Mouse (Mus musculus) myocyte (in vitro differentiated cells): ENCODE data around the gene Lamtor1. TPM values are rescaled to one million over a fixed set of nuclear protein-coding genes. Genes with fewer than 3 reads are reported as not detected.
"Not testable (repeated sequence)": the region's sequence is repeated elsewhere in the genome, so short reads cannot be mapped to it uniquely, and the experiment has no call there.

Experiments used
- H3K27me3 ChIP-seq: one replicate; pipeline ENCODE4 v1.6.1; 2011; ENCODE audit not compliant: control insufficient read depth, insufficient read depth, insufficient read length
- H3K36me3 ChIP-seq: one replicate; pipeline ENCODE4 v1.6.1; 2011; ENCODE audit not compliant: control insufficient read depth, insufficient read depth
- H3K4me2 ChIP-seq: one replicate; pipeline ENCODE4 v1.6.1; 2011; ENCODE audit warnings: low read depth, control low read depth
- H3K4me3 ChIP-seq: one replicate; pipeline ENCODE4 v1.5.1; 2011; ENCODE audit warnings: mild to moderate bottlenecking, control low read depth, moderate library complexity
- H3K79me2 ChIP-seq: one replicate; pipeline ENCODE4 v1.6.1; 2011; ENCODE audit not compliant: control insufficient read depth, insufficient read depth
- H3ac ChIP-seq: one replicate; pipeline ENCODE4 v1.6.1; 2011; ENCODE audit not compliant: control insufficient read depth, insufficient read length
- CEBPB ChIP-seq: IDR thresholded peaks from 2 replicates; pipeline ENCODE4 v1.6.1; 2011; ENCODE audit warnings: mild to moderate bottlenecking, moderate library complexity; ENCODE audit not compliant: poor library complexity, insufficient read depth, severe bottlenecking
- E2F4 ChIP-seq: IDR thresholded peaks from one replicate; pipeline ENCODE4 v1.6.1; 2011; ENCODE audit warnings: mild to moderate bottlenecking, control low read depth, moderate library complexity; ENCODE audit not compliant: insufficient read depth
- MAX ChIP-seq: IDR thresholded peaks from one replicate; pipeline ENCODE4 v1.6.1; 2011; ENCODE audit warnings: low read depth, mild to moderate bottlenecking, control low read depth
- MYOD1 ChIP-seq, 3 experiments: IDR thresholded peaks; one replicate each; pipeline ENCODE4 v1.6.1; 2011; ENCODE audit warnings: control low read depth in 2 of 3, low read depth in 2 of 3, mild to moderate bottlenecking in 2 of 3, moderate library complexity in 1 of 3; ENCODE audit not compliant: insufficient read length in 2 of 3, control insufficient read depth in 1 of 3
- MYOG ChIP-seq, 3 experiments: IDR thresholded peaks; one replicate each; pipeline ENCODE4 v1.6.1; 2011; ENCODE audit warnings: control low read depth in 2 of 3, low read depth in 2 of 3, mild to moderate bottlenecking in 2 of 3; ENCODE audit not compliant: insufficient read length in 2 of 3, control insufficient read depth in 1 of 3, insufficient read depth in 1 of 3
- POLR2A ChIP-seq: IDR thresholded peaks from one replicate; pipeline ENCODE4 v1.6.1; 2011; ENCODE audit warnings: low read depth, mild to moderate bottlenecking, control low read depth, moderate library complexity; ENCODE audit not compliant: insufficient read length
- POLR2AphosphoS2 ChIP-seq: IDR thresholded peaks from one replicate; pipeline ENCODE4 v1.6.1; 2011; ENCODE audit warnings: low read depth, control low read depth; ENCODE audit not compliant: insufficient read length
- REST ChIP-seq: IDR thresholded peaks from one replicate; pipeline ENCODE4 v1.6.1; 2011; ENCODE audit warnings: mild to moderate bottlenecking, control low read depth, moderate library complexity; ENCODE audit not compliant: insufficient read depth, insufficient read length
- SRF ChIP-seq: IDR thresholded peaks from one replicate; pipeline ENCODE4 v1.6.1; 2011; ENCODE audit warnings: low read depth; ENCODE audit not compliant: control insufficient read depth, insufficient read length
- TCF12 ChIP-seq: IDR thresholded peaks from one replicate; pipeline ENCODE4 v1.6.1; 2011; ENCODE audit warnings: mild to moderate bottlenecking, control low read depth; ENCODE audit not compliant: poor library complexity, insufficient read depth, severe bottlenecking
- TCF3 ChIP-seq: IDR thresholded peaks from one replicate; pipeline ENCODE4 v1.6.1; 2011; ENCODE audit warnings: low read depth, control low read depth; ENCODE audit not compliant: insufficient read length
- USF1 ChIP-seq: IDR thresholded peaks from one replicate; pipeline ENCODE4 v1.6.1; 2011; ENCODE audit warnings: low read depth, mild to moderate bottlenecking, control low read depth, moderate library complexity
- polyA plus RNA-seq: library from polyadenylated mRNA; unstranded; fragments of >200 nt; fragmentation: generic; extraction: Trizol; gene quantifications from one replicate; pipeline ENCODE4 v1.2.1, GENCODE M21; 2012; ENCODE audit warnings: missing spikeins

Lamtor1 gene
- polyA plus RNA-seq, 1 experiment = 202 TPM

- H3ac ChIP-seq = no peak overlapping the region
- TF ChIP-seq CEBPB (no peak), USF1 (no peak), REST (no peak), MYOD1 (IDR thresholded peaks at IDR 0.05; ENCODE audit: control insufficient read depth in 1 of 3, insufficient read length in 2 of 3, low read depth in 2 of 3) (no peak), SRF (no peak), MYOG (IDR thresholded peaks at IDR 0.05; ENCODE audit: control insufficient read depth in 1 of 3, insufficient read depth in 1 of 3, insufficient read length in 2 of 3, low read depth in 2 of 3) (no peak), MAX (no peak), POLR2AphosphoS2 (no peak), TCF3 (no peak), E2F4 (no peak), POLR2A (no peak), TCF12 (no peak)
- no peaks in the 10 kb centered on the region for H3K36me3 ChIP-seq
- peaks cover 91% of the 10 kb centered on the region for H3K79me2 ChIP-seq
- no peak overlapping the region for H3K4me3 ChIP-seq
- no peaks in the 10 kb centered on the region for H3K27me3 ChIP-seq
- no peak overlapping the region for H3K4me2 ChIP-seq
Measured at GRCm38 (mm10) chr7:101936996-101937395, 31.3 kb downstream of the Lamtor1 start.

GRCm38 (mm10) chr7:101937569-101937968 is 31.9 kb downstream of the Lamtor1 start:
- peaks cover 89% of the 10 kb centered on the region for H3K79me2 ChIP-seq
- TF ChIP-seq E2F4 = no peak
- TF ChIP-seq POLR2AphosphoS2 = no peak
- no peak for TF ChIP-seq MYOG (IDR thresholded peaks at IDR 0.05; ENCODE audit: control insufficient read depth in 1 of 3, insufficient read depth in 1 of 3, insufficient read length in 2 of 3, low read depth in 2 of 3)
- TF ChIP-seq MAX = no peak
- TF ChIP-seq TCF3 = no peak
- no peak for TF ChIP-seq TCF12
- no peak for TF ChIP-seq SRF
- TF ChIP-seq MYOD1 (IDR thresholded peaks at IDR 0.05; ENCODE audit: control insufficient read depth in 1 of 3, insufficient read length in 2 of 3, low read depth in 2 of 3) = no peak
- no peaks in the 10 kb centered on the region for H3K36me3 ChIP-seq
- no peaks in the 10 kb centered on the region for H3K27me3 ChIP-seq
- no peak overlapping the region for H3ac ChIP-seq
- H3K4me2 ChIP-seq = no peak overlapping the region
- H3K4me3 ChIP-seq = no peak overlapping the region

GRCm38 (mm10) chr7:101938348-101938747 is 32.6 kb downstream of the Lamtor1 start:
- Histone ChIP-seq H3K27me3 (no peaks in the 10 kb centered on the region), H3ac (no peak overlapping the region), H3K79me2 (peaks cover 82% of the 10 kb centered on the region), H3K4me2 (no peak overlapping the region), H3K36me3 (no peaks in the 10 kb centered on the region), H3K4me3 (no peak overlapping the region)
- TF ChIP-seq TCF3 (no peak), TCF12 (no peak), USF1 (no peak), REST (no peak), E2F4 (no peak), POLR2A (no peak), CEBPB (no peak), POLR2AphosphoS2 (no peak), SRF (no peak)

GRCm38 (mm10) chr7:101939758-101940157 is 34.1 kb downstream of the Lamtor1 start:
- Histone ChIP-seq H3K27me3 (no peaks in the 10 kb centered on the region), H3ac (no peak overlapping the region), H3K79me2 (peaks cover 72% of the 10 kb centered on the region), H3K4me2 (no peak overlapping the region), H3K36me3 (no peaks in the 10 kb centered on the region), H3K4me3 (no peak overlapping the region)
- TF ChIP-seq MYOG (IDR thresholded peaks at IDR 0.05; ENCODE audit: control insufficient read depth in 1 of 3, insufficient read depth in 1 of 3, insufficient read length in 2 of 3, low read depth in 2 of 3) (no peak), E2F4 (no peak)

- H3K79me2 ChIP-seq = peaks cover 48% of the 10 kb centered on the region
- H3ac ChIP-seq, H3K4me2 ChIP-seq, H3K4me3 ChIP-seq, H3K36me3 ChIP-seq, H3K27me3 ChIP-seq: not testable (repeated sequence)
Measured at GRCm38 (mm10) chr7:101949008-101949407, 43.3 kb downstream of the Lamtor1 start.

- TF ChIP-seq MYOG (IDR thresholded peaks at IDR 0.05; ENCODE audit: control insufficient read depth in 1 of 3, insufficient read depth in 1 of 3, insufficient read length in 2 of 3, low read depth in 2 of 3) = no peak
- TF ChIP-seq E2F4 = no peak
- no peak for TF ChIP-seq SRF
- no peak for TF ChIP-seq CEBPB
- TF ChIP-seq POLR2A = no peak
- no peak for TF ChIP-seq REST
- no peak for TF ChIP-seq POLR2AphosphoS2
- TF ChIP-seq TCF12 = no peak
- no peak for TF ChIP-seq USF1
- no peak for TF ChIP-seq TCF3
- no peak for TF ChIP-seq MAX
- TF ChIP-seq MYOD1 (IDR thresholded peaks at IDR 0.05; ENCODE audit: control insufficient read depth in 1 of 3, insufficient read length in 2 of 3, low read depth in 2 of 3) = no peak
- H3K4me3 ChIP-seq = no peak overlapping the region
- H3K36me3 ChIP-seq = no peaks in the 10 kb centered on the region
- H3K4me2 ChIP-seq = peak overlapping the region; percentile 52
- H3K79me2 ChIP-seq = peaks cover 60% of the 10 kb centered on the region
- H3ac ChIP-seq = no peak overlapping the region
- no peaks in the 10 kb centered on the region for H3K27me3 ChIP-seq
Measured at GRCm38 (mm10) chr7:101951648-101952047, 45.9 kb downstream of the Lamtor1 start.
